Mouse (Mus musculus) CH12.LX (cell line): ENCODE measurements around the gene Ube3c. TPM values are rescaled to one million over a fixed set of nuclear protein-coding genes. Genes with fewer than 3 reads are reported as not detected.

ENCODE experiments used
- DNase-seq: peaks from one replicate; pipeline ENCODE4 v3.0.0-alpha.2; 2013; ENCODE audit errors: extremely low read depth
- H3K27ac ChIP-seq: 2 replicates; pipeline ENCODE4 v1.5.1; 2012; ENCODE audit warnings: low read depth, mild to moderate bottlenecking, control low read depth, moderate library complexity; ENCODE audit not compliant: insufficient read depth
- H3K27me3 ChIP-seq: replicated peaks from 2 replicates; pipeline ENCODE3; 2012; ENCODE audit warnings: inconsistent platforms
- H3K36me3 ChIP-seq, 2 experiments: replicated peaks in 1 of 2; 2 replicates each; pipeline versions ENCODE3 to v1.6.1; 2012; ENCODE audit warnings: inconsistent platforms in 1 of 2, low read length in 1 of 2, mild to moderate bottlenecking in 1 of 2, mixed read lengths in 1 of 2, moderate library complexity in 1 of 2; ENCODE audit not compliant: control insufficient read depth in 1 of 2, insufficient read depth in 1 of 2
- H3K4me1 ChIP-seq, 2 experiments: 2 replicates each; pipeline ENCODE4 v1.6.1; 2012; ENCODE audit warnings: inconsistent platforms in 1 of 2, moderate library complexity in 1 of 2; ENCODE audit not compliant: insufficient read depth in 2 of 2, control insufficient read depth in 1 of 2
- H3K4me2 ChIP-seq: 2 replicates; pipeline ENCODE4 v1.6.1; 2012; ENCODE audit warnings: low read depth, mild to moderate bottlenecking, control low read depth; ENCODE audit not compliant: poor library complexity, insufficient read depth, severe bottlenecking
- H3K4me3 ChIP-seq, 3 experiments: fragments of 150-350 bp in 1 of 3; sonication (generic) in 1 of 3; replicated peaks in 1 of 3; 2 replicates each; pipeline versions ENCODE3 to v1.5.1; 2011 to 2012; ENCODE audit warnings: low read depth in 2 of 3, low read length in 2 of 3, mild to moderate bottlenecking in 2 of 3, moderate library complexity in 2 of 3, control low read depth in 1 of 3, improper control_type of control experiment in 1 of 3, inconsistent platforms in 1 of 3, mixed read lengths in 1 of 3; ENCODE audit not compliant: poor library complexity in 1 of 3
- H3K79me2 ChIP-seq: replicated peaks from 2 replicates; pipeline ENCODE4 v1.6.1; 2012; ENCODE audit warnings: mild to moderate bottlenecking, moderate library complexity; ENCODE audit not compliant: control insufficient read depth, poor library complexity, insufficient read depth, severe bottlenecking; ENCODE audit errors: extremely low read depth
- H3K9ac ChIP-seq: 2 replicates; pipeline ENCODE4 v1.6.1; 2012; ENCODE audit warnings: low read depth, mild to moderate bottlenecking, control low read depth, moderate library complexity; ENCODE audit not compliant: insufficient read depth
- H3K9me3 ChIP-seq: replicated peaks from 2 replicates; pipeline ENCODE3; 2012; ENCODE audit warnings: low read length, inconsistent platforms, mixed read lengths
- BHLHE40 ChIP-seq: IDR thresholded peaks from 2 replicates; pipeline ENCODE4 v1.6.1; 2011; ENCODE audit warnings: mild to moderate bottlenecking, low read depth, low read length, improper control_type of control experiment
- CHD1 ChIP-seq: IDR thresholded peaks from 2 replicates; pipeline ENCODE4 v1.6.1; 2012; ENCODE audit warnings: low read depth, low read length, improper control_type of control experiment, inconsistent platforms
- CTCF ChIP-seq, 2 experiments: IDR thresholded peaks in 1 of 2; conservative IDR thresholded peaks in 1 of 2; 2 replicates each; pipeline ENCODE4 v1.5.1; 2011 to 2012; ENCODE audit warnings: low read depth in 2 of 2, low read length in 2 of 2, improper control_type of control experiment in 1 of 2, inconsistent platforms in 1 of 2, mild to moderate bottlenecking in 1 of 2, moderate library complexity in 1 of 2
- E2F4 ChIP-seq: IDR thresholded peaks from 2 replicates; pipeline ENCODE4 v1.6.1; 2011; ENCODE audit warnings: low read depth, low read length, improper control_type of control experiment; ENCODE audit not compliant: insufficient replicate concordance
- ELF1 ChIP-seq: IDR thresholded peaks from 2 replicates; pipeline ENCODE4 v1.6.1; 2014; ENCODE audit warnings: low read depth, mild to moderate bottlenecking, inconsistent platforms, low read length, improper control_type of control experiment
- ETS1 ChIP-seq: conservative IDR thresholded peaks from 2 replicates; pipeline ENCODE4 v1.6.1; 2012; ENCODE audit warnings: low read depth, mild to moderate bottlenecking, inconsistent platforms, low read length, improper control_type of control experiment, moderate library complexity
- GABPA ChIP-seq: IDR thresholded peaks from 2 replicates; pipeline ENCODE4 v1.6.1; 2012; ENCODE audit warnings: low read depth, low read length, improper control_type of control experiment, inconsistent platforms; ENCODE audit not compliant: insufficient replicate concordance
- HCFC1 ChIP-seq: IDR thresholded peaks from 2 replicates; pipeline ENCODE4 v1.6.1; 2012; ENCODE audit warnings: low read depth, mild to moderate bottlenecking, inconsistent platforms, low read length, improper control_type of control experiment
- IRF4 ChIP-seq: IDR thresholded peaks from 2 replicates; pipeline ENCODE4 v1.6.1; 2014; ENCODE audit warnings: low read depth, mild to moderate bottlenecking, inconsistent platforms, low read length, improper control_type of control experiment
- JUN ChIP-seq: IDR thresholded peaks from 2 replicates; pipeline ENCODE4 v1.6.1; 2011; ENCODE audit warnings: low read depth, mild to moderate bottlenecking, low read length, improper control_type of control experiment, moderate library complexity; ENCODE audit not compliant: insufficient read depth
- JUND ChIP-seq: conservative IDR thresholded peaks from 2 replicates; pipeline ENCODE4 v1.6.1; 2011; ENCODE audit warnings: low read depth, low read length, improper control_type of control experiment
- KAT2A ChIP-seq: IDR thresholded peaks from 2 replicates; pipeline ENCODE4 v1.6.1; 2012; ENCODE audit warnings: low read length, improper control_type of control experiment, inconsistent platforms; ENCODE audit not compliant: insufficient replicate concordance
- MAX ChIP-seq: IDR thresholded peaks from 2 replicates; pipeline ENCODE4 v1.6.1; 2011; ENCODE audit warnings: low read length, improper control_type of control experiment
- MXI1 ChIP-seq: IDR thresholded peaks from 2 replicates; pipeline ENCODE4 v1.6.1; 2011; ENCODE audit warnings: mild to moderate bottlenecking, low read depth, low read length, improper control_type of control experiment
- NRF1 ChIP-seq: IDR thresholded peaks from 2 replicates; pipeline ENCODE4 v1.6.1; 2014; ENCODE audit warnings: low read depth, mild to moderate bottlenecking, inconsistent platforms, low read length, improper control_type of control experiment, moderate library complexity
- POLR2AphosphoS2 ChIP-seq: IDR thresholded peaks from 2 replicates; pipeline ENCODE4 v1.6.1; 2011; ENCODE audit warnings: low read depth, low read length, improper control_type of control experiment
- RAD21 ChIP-seq: IDR thresholded peaks from 2 replicates; pipeline ENCODE4 v1.6.1; 2011; ENCODE audit warnings: low read depth, mild to moderate bottlenecking, low read length, improper control_type of control experiment, moderate library complexity
- RCOR1 ChIP-seq: conservative IDR thresholded peaks from 2 replicates; pipeline ENCODE4 v1.6.1; 2012; ENCODE audit warnings: low read depth, mild to moderate bottlenecking, inconsistent platforms, low read length, improper control_type of control experiment
- SMC3 ChIP-seq: IDR thresholded peaks from 2 replicates; pipeline ENCODE4 v1.6.1; 2011; ENCODE audit warnings: low read depth, low read length, improper control_type of control experiment
- TBP ChIP-seq: conservative IDR thresholded peaks from 2 replicates; pipeline ENCODE4 v1.6.1; 2011; ENCODE audit warnings: low read depth, low read length, improper control_type of control experiment
- USF1 ChIP-seq: IDR thresholded peaks from 2 replicates; pipeline ENCODE4 v1.6.1; 2014; ENCODE audit warnings: low read depth, mild to moderate bottlenecking, inconsistent platforms, low read length, improper control_type of control experiment
- USF2 ChIP-seq: conservative IDR thresholded peaks from 2 replicates; pipeline ENCODE4 v1.6.1; 2011; ENCODE audit warnings: low read depth, low read length, improper control_type of control experiment
- dilution Hi-C: fragments of 300-500 bp; cut with MboI; formaldehyde crosslinking; loops from 2 replicates; pipeline ENCODE4 v1.14.3; 2020; ENCODE audit warnings: low sequenced_read_pairs; ENCODE audit not compliant: extremely low pct_unique_long_range_greater_than_20kb, extremely low pct_ligation_motif_present
- in situ Hi-C: fragments of 300-500 bp; cut with MboI; formaldehyde crosslinking; loops from 3 replicates; pipeline ENCODE4 v1.14.3; 2019; ENCODE audit warnings: low sequenced_read_pairs, low pct_ligation_motif_present, low pct_unique_long_range_greater_than_20kb, mixed read lengths
- polyA plus RNA-seq: library from polyadenylated mRNA; unstranded; fragments of >175 nt; gene quantifications from 2 replicates; pipeline ENCODE4 v1.2.1, GENCODE M21; 2012; ENCODE audit warnings: low read depth; ENCODE audit not compliant: insufficient read length
- total RNA-seq, 2 experiments: library from RNA; depleted of rRNA; stranded (reverse); fragments of 300-350 nt in 1 of 2; fragments of >200 nt in 1 of 2; gene quantifications; 2 replicates each; pipeline ENCODE4 v1.2.3; 2012 to 2014

Gene Ube3c
- total and polyA plus RNA-seq, 3 experiments: 18.4 to 24.6 (median 23.7) TPM

- Histone ChIP-seq H3K9ac (no peak overlapping the region), H3K4me3 (no peak overlapping the region), H3K27ac (no peak overlapping the region), H3K79me2 (no peaks in the 10 kb centered on the region), H3K27me3 (no peaks in the 10 kb centered on the region), H3K4me1 (no peaks in the 10 kb centered on the region), H3K4me2 (no peak overlapping the region), H3K9me3 (no peaks in the 10 kb centered on the region), H3K36me3 (no peaks in the 10 kb centered on the region)
- DNase-seq: no peak
- dilution Hi-C loops (no loop called here), in situ Hi-C loops (no loop called here)
- no peak for TF ChIP-seq ETS1
- TF ChIP-seq USF1: no peak
- TF ChIP-seq USF2: no peak
- no peak for TF ChIP-seq ELF1
- TF ChIP-seq GABPA: no peak
- no peak for TF ChIP-seq JUN
These were observed 8.9 kb upstream of the Ube3c start for GRCm38 (mm10) chr5:29560111-29560510.

- Histone ChIP-seq H3K36me3 (no peaks in the 10 kb centered on the region), H3K27ac (no peak overlapping the region), H3K4me1 (no peaks in the 10 kb centered on the region), H3K9me3 (no peaks in the 10 kb centered on the region), H3K79me2 (no peaks in the 10 kb centered on the region), H3K27me3 (no peaks in the 10 kb centered on the region), H3K4me2 (no peak overlapping the region)
- dilution Hi-C loops: no loop called here
- TF ChIP-seq RAD21 (peak; percentile 34), E2F4 (no peak), SMC3 (peak; percentile 23; the same call in 1 of the 2 replicates), MXI1 (no peak), CTCF (conservative IDR thresholded peaks at IDR 0.05 in 1 of 2, IDR thresholded peaks at IDR 0.05 in 1 of 2; ENCODE audit: low read depth in 2 of 2, low read length in 2 of 2) (peak; percentile 27 to 50)
- TF ChIP-seq, all 38 proteins: peak for 3
- no peak overlapping the region for H3K9ac ChIP-seq
- no peak for DNase-seq
- no peak overlapping the region for H3K4me3 ChIP-seq
- in situ Hi-C loops: no loop called here
These were observed 8.4 kb upstream of the Ube3c start for GRCm38 (mm10) chr5:29560667-29561066.

GRCm38 (mm10) chr5:29569378-29570280 is 587 bp downstream of the Ube3c start:
- dilution Hi-C loops (no loop called here), in situ Hi-C loops (no loop called here)
- peak overlapping the region; percentile 44 for H3K9ac ChIP-seq
- peak overlapping the region; percentile 77 for H3K4me2 ChIP-seq
- H3K9me3 ChIP-seq: peaks cover 19% of the 10 kb centered on the region
- no peak for DNase-seq
- H3K4me3 ChIP-seq: peak overlapping the region; percentile 78 to 84 (median 83)
- no peaks in the 10 kb centered on the region for H3K27me3 ChIP-seq
- H3K79me2 ChIP-seq: peaks cover 35% of the 10 kb centered on the region
- H3K27ac ChIP-seq: peak overlapping the region; percentile 77
- H3K4me1 ChIP-seq: peaks cover 8 to 18% of the 10 kb centered on the region in 2 experiments
- H3K36me3 ChIP-seq: peaks cover 15 to 32% of the 10 kb centered on the region in 2 experiments
- TF ChIP-seq IRF4 (no peak), POLR2AphosphoS2 (no peak), HCFC1 (no peak), NRF1 (no peak), KAT2A (no peak), BHLHE40 (peak; percentile 82), RAD21 (peak; percentile 22), TBP (0 out of 2 replicates have a peak, but pooled peaks have one; percentile 12), USF2 (no peak), MXI1 (peak; percentile 87), JUND (no peak), CHD1 (no peak), MAX (peak; percentile 77; the same call in 1 of the 2 replicates), SMC3 (no peak), CTCF (conservative IDR thresholded peaks at IDR 0.05 in 1 of 2, IDR thresholded peaks at IDR 0.05 in 1 of 2; ENCODE audit: low read depth in 2 of 2, low read length in 2 of 2) (peak in 1 of 2 experiments; percentile 35; a peak in 2 of 4 replicates), ELF1 (no peak), RCOR1 (no peak)
